Mouse (Mus musculus) liver, adult (tissue): ENCODE results near the gene BC117090.
"Not testable (repeated sequence)": the region's sequence is repeated elsewhere in the genome, so short reads cannot be mapped to it uniquely, and the experiment has no call there.

Source experiments
- GATA4 ChIP-seq: IDR thresholded peaks from 2 replicates; pipeline ENCODE4 v1.6.1; 2014; ENCODE audit warnings: mild to moderate bottlenecking, low read length; ENCODE audit not compliant: insufficient replicate concordance

BC117090 gene

GRCm38 (mm10) chr16:36334232-36334631 is at the start of gene BC117090:
BC117090 (minus strand) TSS chr16:36334332.
- TF ChIP-seq GATA4, result no peak

- not testable (repeated sequence) for TF ChIP-seq GATA4
Observed at GRCm38 (mm10) chr16:36367648-36368047, 33.5 kb upstream of the BC117090 start, which contains the start of gene BC100530. BC100530 (minus strand) TSS chr16:36367748.

GRCm38 (mm10) chr16:36337171-36337570 is 3.0 kb upstream of the BC117090 start:
- TF ChIP-seq GATA4, result no peak

GRCm38 (mm10) chr16:36319286-36319685 is 14.8 kb downstream of the BC117090 start:
- no peak for TF ChIP-seq GATA4

GRCm38 (mm10) chr16:36307631-36308030 is 26.5 kb downstream of the BC117090 start:
- TF ChIP-seq GATA4, result no peak

GRCm38 (mm10) chr16:36289140-36289539 is 45.0 kb downstream of the BC117090 start:
- no peak for TF ChIP-seq GATA4

GRCm38 (mm10) chr16:36276796-36277195 is 57.3 kb downstream of the BC117090 start, which contains the start of gene Stfa1:
Stfa1 (plus strand) TSS chr16:36276951.
- not testable (repeated sequence) for TF ChIP-seq GATA4
